Mouse (Mus musculus) heart, postnatal 14 days (tissue): ENCODE measurements at regions not wholly inside any gene's neighbourhood (a gene's known extent, or its start where the extent isn't known, plus 50 kb on each side); places are given as distances from the start of the nearest gene placed in this dataset.
"Not testable (repeated sequence)": the region's sequence is repeated elsewhere in the genome, so short reads cannot be mapped to it uniquely, and the experiment has no call there.

ENCODE experiments used
- DNase-seq, 2 experiments: peaks; one replicate each; pipeline ENCODE4 v3.0.0; 2021 to 2022
- intact Hi-C: fragments of 180-260 bp; cut with DNase I; formaldehyde crosslinking; loops from one replicate; pipeline ENCODE4 v1.15.1; 2025

- intact Hi-C loops, result no loop called here
- DNase-seq, result no peak
Measured at GRCm38 (mm10) chr13:44458744-44459143, 270.5 kb upstream of the Jarid2 start.

- intact Hi-C loops, result no loop called here
- DNase-seq, result no peak
Measured at GRCm38 (mm10) chr13:44459148-44459547, 270.1 kb upstream of the Jarid2 start.

GRCm38 (mm10) chr13:44463675-44464074 is 265.6 kb upstream of the Jarid2 start:
- no peak for DNase-seq
- intact Hi-C loops, result no loop called here

- intact Hi-C loops, result no loop called here
- DNase-seq, result no peak
Measured at GRCm38 (mm10) chr13:44465567-44465966, 263.7 kb upstream of the Jarid2 start.

GRCm38 (mm10) chr13:44468963-44469674 is 260.2 kb upstream of the Jarid2 start:
- peak; percentile 33 to 44 for DNase-seq
- intact Hi-C loops, result no loop called here

- no peak for DNase-seq
- intact Hi-C loops, result no loop called here
Measured at GRCm38 (mm10) chr13:44469675-44470074, 259.6 kb upstream of the Jarid2 start.

- intact Hi-C loops, result no loop called here
- no peak for DNase-seq
Measured at GRCm38 (mm10) chr13:44473200-44473599, 256.1 kb upstream of the Jarid2 start.

GRCm38 (mm10) chr13:44476901-44477300 is 252.4 kb upstream of the Jarid2 start:
- intact Hi-C loops, result no loop called here
- DNase-seq, result peak; percentile 63 to 71

GRCm38 (mm10) chr13:44480128-44480527 is 249.1 kb upstream of the Jarid2 start:
- peak; percentile 22 to 23 for DNase-seq
- intact Hi-C loops, result no loop called here

- intact Hi-C loops, result no loop called here
- DNase-seq, result no peak
Measured at GRCm38 (mm10) chr13:44482661-44483060, 246.6 kb upstream of the Jarid2 start.

- DNase-seq, result no peak
Measured at GRCm38 (mm10) chr13:44484582-44485329, 244.5 kb upstream of the Jarid2 start.

GRCm38 (mm10) chr13:44490935-44491465 is 238.3 kb upstream of the Jarid2 start:
- intact Hi-C loops, result no loop called here
- no peak for DNase-seq

More at GRCm38 (mm10) chr13:44484582-44485329, 244.5 kb upstream of the Jarid2 start:
- intact Hi-C loops, result no loop called here

- intact Hi-C loops, result no loop called here
- DNase-seq, result no peak
Measured at GRCm38 (mm10) chr13:44493884-44494283, 235.4 kb upstream of the Jarid2 start.

GRCm38 (mm10) chr13:44495450-44495849 is 233.8 kb upstream of the Jarid2 start:
- DNase-seq, result no peak
- intact Hi-C loops, result no loop called here

- DNase-seq, result no peak
- intact Hi-C loops, result no loop called here
Measured at GRCm38 (mm10) chr13:44496596-44496995, 232.7 kb upstream of the Jarid2 start.

- DNase-seq, intact Hi-C loops: not testable (repeated sequence)
Measured at GRCm38 (mm10) chr13:44500896-44501295, 228.4 kb upstream of the Jarid2 start.

- intact Hi-C loops, result no loop called here
- DNase-seq, result peak in 1 of 2 experiments; percentile 46
Measured at GRCm38 (mm10) chr13:44501777-44502321, 227.4 kb upstream of the Jarid2 start.

GRCm38 (mm10) chr13:44502612-44503256 is 226.5 kb upstream of the Jarid2 start:
- intact Hi-C loops, result no loop called here
- peak; percentile 30 to 58 for DNase-seq

- DNase-seq, result no peak
- intact Hi-C loops, result no loop called here
Measured at GRCm38 (mm10) chr13:44503257-44503950, 225.9 kb upstream of the Jarid2 start.

GRCm38 (mm10) chr13:44504455-44504854 is 224.8 kb upstream of the Jarid2 start:
- DNase-seq, result no peak
- intact Hi-C loops, result no loop called here
